Mouse (Mus musculus): ENCODE results near the gene Lemd1.

Lemd1 gene

DNA sequence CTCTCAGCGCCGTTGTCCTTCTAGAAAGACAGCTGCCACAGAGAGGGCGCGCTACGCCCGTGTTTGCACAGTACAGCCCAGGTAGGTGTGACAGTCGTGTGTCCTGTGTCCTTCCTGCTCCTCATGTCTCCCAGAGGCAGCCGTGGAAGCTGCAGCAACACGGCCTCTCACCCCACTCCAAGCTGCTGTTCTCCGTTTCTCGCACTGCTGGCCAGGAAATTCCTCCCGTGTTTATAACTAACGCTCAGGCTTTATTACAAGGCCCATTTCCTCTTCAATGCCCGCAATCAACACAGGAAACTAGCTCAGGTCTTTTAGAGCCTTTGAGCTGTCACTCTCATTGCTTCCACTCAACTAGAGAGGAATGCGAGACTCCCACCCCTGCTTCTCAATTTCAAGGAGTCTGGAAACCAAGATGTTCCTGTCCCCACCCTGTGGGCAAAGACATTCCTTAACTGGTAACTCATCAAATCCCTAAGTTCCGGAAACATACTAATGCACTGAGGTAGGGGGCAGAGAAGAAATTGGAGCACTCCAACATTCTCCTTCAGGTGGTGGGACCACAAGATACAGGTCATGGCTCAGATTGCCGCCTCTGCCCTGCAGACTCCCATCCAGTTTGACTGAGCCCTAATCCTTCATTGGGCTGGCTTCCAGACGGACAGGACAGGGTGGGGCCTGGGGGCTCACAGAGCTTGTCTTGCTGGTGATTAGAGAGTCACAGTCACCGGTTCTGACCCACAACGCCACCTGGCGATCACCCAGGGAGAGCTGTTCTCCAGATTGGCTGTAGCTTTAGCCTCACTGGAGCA lies 101.3 kb downstream of the Lemd1 start:
- peak; percentile 61 to 65 for DNase-seq

DNA sequence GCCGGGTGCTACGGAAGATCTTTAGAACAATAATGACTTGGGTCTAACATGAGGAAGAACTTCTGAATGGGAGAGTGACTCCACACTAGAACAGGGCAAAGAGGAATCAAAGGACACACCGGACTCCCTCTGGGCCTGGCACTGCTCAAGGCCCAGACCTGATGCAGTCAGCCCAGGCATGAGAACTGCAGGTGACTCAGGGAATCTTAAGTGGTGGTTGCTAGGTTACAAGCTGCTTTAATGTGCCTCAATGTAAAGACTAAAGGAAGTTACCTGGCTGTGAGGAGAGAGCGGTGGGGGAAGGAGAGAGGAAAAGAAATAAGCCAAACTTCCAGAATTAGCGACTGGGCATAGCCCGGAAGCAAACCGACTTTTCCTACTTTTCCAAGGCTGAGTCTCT lies 104.3 kb downstream of the Lemd1 start:
- no peak for DNase-seq

DNA sequence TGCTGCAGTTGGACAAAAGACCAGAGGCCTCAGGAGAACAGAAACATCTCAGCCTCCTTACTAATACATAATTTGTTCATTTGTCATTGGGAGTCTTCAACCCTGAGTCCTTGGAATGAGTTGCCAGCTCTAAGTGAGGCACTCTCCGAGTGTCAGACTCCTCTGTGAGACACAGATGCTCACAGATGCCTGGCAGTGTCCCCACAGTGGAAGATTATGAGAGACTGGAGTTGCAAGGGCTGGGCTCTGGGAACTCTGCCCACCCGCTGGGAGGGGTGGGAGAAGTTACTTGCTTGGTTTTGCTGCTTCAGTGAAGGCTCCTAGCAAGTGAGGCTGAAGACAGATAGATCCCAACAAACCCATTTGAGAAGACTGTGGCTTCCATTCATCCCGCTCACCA lies 104.8 kb downstream of the Lemd1 start:
- DNase-seq = no peak

GRCm38 (mm10) chr1:132298425-132298800 lies 107.2 kb downstream of the Lemd1 start, which contains the start of gene Klhdc8a:
Klhdc8a (plus strand) TSS chr1:132298626.
- peak; percentile 70 to 82 for DNase-seq

- peak; percentile 55 to 75 for DNase-seq
Observed at GRCm38 (mm10) chr1:132298801-132299464, 107.7 kb downstream of the Lemd1 start.

- DNase-seq = peak in 1 of 2 experiments; percentile 57
Observed at GRCm38 (mm10) chr1:132299744-132300143, 108.5 kb downstream of the Lemd1 start.

GRCm38 (mm10) chr1:132301242-132301641 lies 110.0 kb downstream of the Lemd1 start:
- no peak for DNase-seq

- DNase-seq = no peak
Observed at GRCm38 (mm10) chr1:132302341-132302866, 111.2 kb downstream of the Lemd1 start.

DNA sequence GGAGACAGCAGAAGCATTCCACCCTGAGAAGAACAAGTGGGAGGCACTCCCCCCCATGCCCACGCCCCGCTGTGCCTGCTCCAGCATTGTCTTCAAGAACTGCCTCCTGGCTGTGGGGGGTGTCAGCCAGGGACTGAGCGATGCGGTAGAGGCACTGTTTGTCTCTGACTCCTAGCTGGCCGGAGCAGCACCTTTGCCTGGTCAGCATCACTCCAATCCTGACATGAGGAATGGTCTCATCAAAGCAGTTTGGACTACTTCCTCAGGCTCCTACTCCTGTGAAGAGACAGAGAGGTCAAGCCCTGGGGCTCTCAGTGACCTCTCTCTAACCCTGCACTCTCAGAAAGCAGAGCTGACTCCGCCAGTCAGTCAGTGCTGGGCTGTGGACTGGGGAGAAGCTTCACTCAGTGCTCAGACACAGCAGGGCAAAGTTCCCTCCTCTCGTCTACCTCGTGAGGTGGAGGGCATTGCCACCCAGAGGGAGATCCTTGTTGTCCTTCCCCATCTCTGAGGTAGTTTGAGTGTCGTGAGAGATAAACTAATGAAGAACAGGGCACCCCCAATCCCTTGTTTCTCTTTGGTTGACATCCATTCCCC lies 113.5 kb downstream of the Lemd1 start:
- peak in 1 of 2 experiments; percentile 69 for DNase-seq

DNA sequence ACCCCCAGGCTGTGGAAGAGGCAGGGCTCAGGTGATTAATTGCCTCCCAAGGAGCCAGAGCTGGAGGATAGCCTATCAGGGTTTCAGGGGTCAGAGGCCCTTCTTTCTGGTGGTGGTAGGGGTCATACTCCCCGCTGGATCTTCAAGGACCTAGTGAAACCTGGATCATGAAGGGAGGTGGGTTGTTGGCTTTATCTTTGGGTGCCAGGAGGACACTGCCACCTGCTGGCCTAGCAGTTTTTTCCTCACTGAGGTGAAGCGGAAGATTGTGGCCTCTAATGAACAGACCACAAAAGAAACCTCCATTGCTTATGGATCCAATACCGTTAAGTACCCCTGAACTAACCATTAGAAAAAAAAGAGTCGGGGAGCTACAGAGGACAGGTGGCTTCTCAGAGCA lies 114.9 kb downstream of the Lemd1 start:
- peak; percentile 77 to 84 for DNase-seq

DNA sequence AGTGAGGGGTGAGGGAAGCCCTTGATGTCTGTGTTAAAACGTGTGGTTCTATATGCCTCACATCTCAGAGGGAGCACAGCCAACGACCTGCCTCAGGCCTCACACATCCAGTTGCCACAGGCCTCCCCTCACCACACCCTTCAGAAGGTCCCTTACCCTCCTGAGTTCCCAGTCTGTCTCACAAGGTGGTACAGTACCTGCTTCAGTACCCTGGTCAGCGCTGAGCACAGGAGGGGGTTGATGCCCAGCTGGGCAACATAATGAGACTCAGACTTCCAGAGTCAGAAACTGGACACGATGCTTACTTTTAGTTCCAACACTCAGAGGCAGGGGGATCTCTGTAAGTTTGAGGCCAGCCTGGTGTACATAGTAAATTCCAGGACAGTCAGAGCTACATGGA lies 115.6 kb downstream of the Lemd1 start:
- DNase-seq = no peak

DNA sequence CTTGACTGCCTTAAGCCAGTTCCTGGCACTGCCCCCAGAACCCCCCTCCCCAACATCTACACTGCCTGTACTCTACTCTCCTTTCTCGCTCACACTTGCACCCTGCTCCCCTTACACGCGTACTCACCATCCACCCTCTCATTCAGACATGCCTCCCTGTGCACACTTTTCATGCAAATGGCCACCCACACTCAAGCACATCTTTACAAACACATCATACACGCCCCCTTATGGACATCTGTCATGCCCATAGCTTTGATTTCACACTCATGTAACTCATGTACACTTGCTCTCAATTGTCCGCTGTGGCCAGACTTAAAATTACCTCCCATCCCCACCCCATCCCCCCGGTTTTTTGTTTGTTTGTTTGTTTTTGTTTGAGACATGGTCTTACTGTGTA lies 116.7 kb downstream of the Lemd1 start:
- DNase-seq = no peak

- no peak for DNase-seq
Observed at GRCm38 (mm10) chr1:132308674-132309073, 117.4 kb downstream of the Lemd1 start.
